Mouse (Mus musculus) heart, postnatal 0 days (tissue): ENCODE data around the gene Khdrbs1. TPM values are rescaled to one million over a fixed set of nuclear protein-coding genes. Genes with fewer than 3 reads are reported as not detected.
A peak's percentile ranks its signal among the peaks of the same experiment; 100 is the strongest.

Experiments used
- ATAC-seq: fragments of 200-750 bp; cut with Nextera tagmentation; 2 replicates; pipeline ENCODE4 v1.8.0; 2017; ENCODE audit warnings: low read depth, moderate number of reproducible peaks, moderate library complexity; ENCODE audit not compliant: insufficient read depth
- DNase-seq: peaks from one replicate; pipeline ENCODE4 v3.0.0-alpha.2; 2016; ENCODE audit warnings: low spot score
- H3K27ac ChIP-seq: fragments of 300-500 bp; sonication (generic); 2 replicates; pipeline ENCODE4 v1.5.1; 2014; ENCODE audit warnings: low read depth, mild to moderate bottlenecking
- H3K27me3 ChIP-seq: fragments of 300-500 bp; sonication (generic); 2 replicates; pipeline ENCODE4 v1.6.1; 2014; ENCODE audit warnings: low read length, mixed read lengths; ENCODE audit not compliant: control insufficient read depth, insufficient read depth
- H3K36me3 ChIP-seq: fragments of 300-500 bp; sonication (generic); replicated peaks from 2 replicates; pipeline ENCODE4 v1.6.1; 2014; ENCODE audit warnings: low read length, mixed read lengths; ENCODE audit not compliant: control insufficient read depth, insufficient read depth
- H3K4me1 ChIP-seq: fragments of 300-500 bp; sonication (generic); 2 replicates; pipeline ENCODE4 v1.6.1; 2014; ENCODE audit warnings: antibody characterized with exemption; ENCODE audit not compliant: control insufficient read depth, insufficient read depth
- H3K4me2 ChIP-seq: fragments of 300-500 bp; sonication (generic); 2 replicates; pipeline ENCODE4 v1.6.1; 2014; ENCODE audit warnings: low read depth, mild to moderate bottlenecking, low read length, moderate library complexity
- H3K4me3 ChIP-seq: fragments of 300-500 bp; sonication (generic); 2 replicates; pipeline ENCODE4 v1.5.1; 2014; ENCODE audit warnings: low read depth, low read length
- H3K9ac ChIP-seq: fragments of 300-500 bp; sonication (generic); replicated peaks from 2 replicates; pipeline ENCODE4 v1.6.1; 2014; ENCODE audit warnings: low read depth, low read length, mixed read lengths
- H3K9me3 ChIP-seq: fragments of 300-500 bp; sonication (generic); replicated peaks from 2 replicates; pipeline ENCODE4 v1.6.1; 2016; ENCODE audit warnings: low read length; ENCODE audit not compliant: control insufficient read depth
- CTCF ChIP-seq: IDR thresholded peaks from 2 replicates; pipeline ENCODE4 v1.5.1; 2016; ENCODE audit warnings: antibody characterized with exemption, control low read depth, low read depth
- EP300 ChIP-seq: IDR thresholded peaks from 2 replicates; pipeline ENCODE4 v1.6.1; 2016; ENCODE audit warnings: antibody characterized with exemption, low read depth
- WGBS: fragments of 180-500 bp; shearing (Covaris S2); extraction: QIAGEN DNeasy Blood & Tissue Kit; methylation state at CpG from one replicate; pipeline ENCODE4 v1.1.7; 2014; 5-methylcytosine and 5-hydroxymethylcytosine counted together
- polyA plus RNA-seq: library from polyadenylated mRNA; unstranded; fragments of >200 nt; fragmentation: Nextera tagmentation; extraction: Ambion mirVana; gene quantifications from 2 replicates; pipeline ENCODE4 v1.2.1, GENCODE M21; 2015
- total RNA-seq: library from RNA; depleted of rRNA; stranded (reverse); fragments of >200 nt; gene quantifications from 2 replicates; pipeline ENCODE4 v1.2.3, GENCODE M21; 2014; ENCODE audit warnings: low replicate concordance

Khdrbs1 gene
- total and polyA plus RNA-seq, 2 experiments from 2014 or later = 43.5 to 44.7 TPM

DNA sequence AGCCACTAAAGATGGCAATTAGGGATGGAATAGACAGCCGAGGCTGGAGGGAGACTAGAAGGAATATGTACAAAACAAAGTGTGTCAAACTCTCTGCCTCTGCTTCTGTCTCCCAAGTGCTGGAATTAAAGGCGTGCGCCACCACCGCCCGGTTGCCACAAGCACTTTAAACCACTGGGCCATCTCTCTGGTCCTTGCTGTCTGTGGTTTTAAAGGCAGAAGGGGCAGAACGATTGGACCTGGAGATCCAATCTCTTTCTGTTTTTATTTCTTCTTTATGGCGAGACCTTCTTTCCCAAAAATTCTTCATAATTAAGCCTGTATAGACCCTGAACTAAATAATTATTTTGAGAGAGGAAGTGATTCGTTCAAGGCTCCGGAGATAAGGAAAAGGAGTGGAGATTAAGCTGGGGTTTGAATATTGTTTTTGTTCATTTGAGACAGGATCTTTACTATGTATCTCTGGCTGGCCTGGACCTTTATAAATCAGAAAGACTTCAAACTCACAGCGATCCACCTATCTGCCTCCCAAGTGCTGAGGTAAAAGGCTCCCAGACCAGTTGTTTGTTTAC, 69.1 kb downstream of the Khdrbs1 start:
- Histone ChIP-seq H3K36me3 (peaks cover 13% of the 10 kb centered on the region), H3K9me3 (no peaks in the 10 kb centered on the region), H3K4me2 (peak overlapping the region; percentile 86), H3K27me3 (no peaks in the 10 kb centered on the region), H3K9ac (peak overlapping the region; percentile 97; the same call in 1 of the 2 replicates), H3K27ac (peak overlapping the region; percentile 97), H3K4me3 (peak overlapping the region; percentile 90), H3K4me1 (peaks cover 15% of the 10 kb centered on the region)
- ATAC-seq = no peak; the same call in 1 of the 2 replicates
- DNase-seq = no peak
- no peak for TF ChIP-seq EP300
- no peak for TF ChIP-seq CTCF
- WGBS = 2% methylated on average over 10 of the region's 10 CpGs

DNA sequence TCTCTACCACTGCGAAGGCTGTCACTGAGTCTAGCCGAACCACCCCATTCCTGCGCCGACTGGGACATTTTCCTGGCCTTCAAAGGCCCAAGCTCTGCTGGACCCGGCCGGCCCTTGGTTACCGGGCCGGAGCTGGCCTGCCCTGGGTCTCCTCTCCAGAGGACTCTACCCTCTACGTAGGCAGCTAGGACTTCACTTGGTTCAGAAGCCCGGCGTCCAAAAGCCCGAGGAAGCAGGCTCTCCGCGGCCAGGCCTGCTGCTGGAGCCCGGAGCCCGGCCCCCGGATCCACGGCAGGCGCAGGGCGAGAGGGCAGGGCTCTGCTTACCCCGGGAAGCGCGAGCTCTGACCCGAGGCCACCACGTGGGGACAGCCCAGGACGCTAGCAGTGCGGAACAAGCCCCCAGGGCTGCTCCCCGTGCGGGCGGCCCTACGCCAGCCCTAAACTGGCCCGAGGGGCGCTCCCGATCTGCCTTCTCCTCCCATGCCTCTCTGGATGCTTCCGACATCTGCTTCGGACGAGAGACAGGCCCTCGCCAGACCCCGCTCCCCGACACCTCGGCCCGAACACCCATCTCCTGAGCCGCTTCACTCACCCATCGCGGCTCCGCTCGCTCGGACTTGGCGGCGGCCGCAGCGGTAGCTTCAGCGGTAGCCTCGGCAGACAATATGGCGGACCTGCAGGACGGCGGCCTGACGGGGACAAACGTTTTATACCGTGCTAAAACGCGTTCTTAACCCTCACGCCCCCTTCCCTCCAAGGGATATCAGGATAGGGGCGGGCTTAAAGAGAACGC, 69.8 kb downstream of the Khdrbs1 start, which contains the start of gene Kpna6:
Gene Kpna6, minus strand, starts transcription at position 685 of the 795 bp plus-strand sequence.
- Histone ChIP-seq H3K9ac (peak within 1 kb of the TSS; percentile 97), H3K27ac (peak within 1 kb of the TSS; percentile 97), H3K9me3 (no peaks in the 10 kb centered on the region), H3K4me3 (peak within 1 kb of the TSS; percentile 90), H3K36me3 (peaks cover 16% of the 10 kb centered on the region), H3K27me3 (no peaks in the 10 kb centered on the region), H3K4me2 (peak within 1 kb of the TSS; percentile 86), H3K4me1 (peaks cover 15% of the 10 kb centered on the region)
- TF ChIP-seq EP300 = no peak; the same call in 1 of the 2 replicates
- no peak for TF ChIP-seq CTCF
- under 1% methylated on average over 61 of the region's 65 CpGs for WGBS
- ATAC-seq = peak; percentile 90
- peak; percentile 95 for DNase-seq

- peak overlapping the region; percentile 86 for H3K4me2 ChIP-seq
- H3K27ac ChIP-seq = peak overlapping the region; percentile 97
- H3K9me3 ChIP-seq = no peaks in the 10 kb centered on the region
- H3K4me3 ChIP-seq = peak overlapping the region; percentile 90
- 6% methylated on average over 12 of the region's 12 CpGs for WGBS
- peak overlapping the region; percentile 97 for H3K9ac ChIP-seq
- H3K36me3 ChIP-seq = peaks cover 12% of the 10 kb centered on the region
- H3K27me3 ChIP-seq = no peaks in the 10 kb centered on the region
- ATAC-seq = peak; percentile 64
- no peak for TF ChIP-seq EP300
- TF ChIP-seq CTCF = peak; percentile 74
- H3K4me1 ChIP-seq = peaks cover 15% of the 10 kb centered on the region
- DNase-seq = peak; percentile 63
These were observed 70.5 kb downstream of the Khdrbs1 start for GRCm38 (mm10) chr4:129671491-129672082.

DNA sequence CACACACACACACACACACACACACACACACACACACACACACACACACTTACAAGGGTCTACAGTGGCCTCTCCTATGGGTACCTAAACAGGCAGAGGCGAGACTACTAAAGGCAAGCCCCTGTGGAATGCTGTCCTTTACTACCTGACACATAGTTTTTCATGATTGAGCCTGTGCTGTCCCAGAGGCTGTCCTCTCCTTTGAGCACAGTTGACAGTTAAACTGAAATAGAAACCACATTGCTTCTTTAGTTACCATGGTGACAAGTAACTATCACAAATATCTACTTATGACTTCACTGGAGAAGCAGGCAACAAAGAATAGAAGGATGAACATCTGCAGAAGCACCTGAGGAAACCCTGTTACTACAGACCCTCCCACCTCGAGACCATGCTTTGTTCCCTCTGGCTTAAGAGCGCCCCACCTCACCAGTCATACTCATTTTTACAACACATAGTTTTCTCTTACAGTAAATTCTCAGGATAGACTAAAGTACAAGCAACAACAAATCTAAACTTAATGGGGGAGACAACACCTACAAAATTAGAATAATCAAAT, 79.8 kb downstream of the Khdrbs1 start:
- DNase-seq (no peak), ATAC-seq (no peak)
- H3K4me3 ChIP-seq = no peak overlapping the region
- H3K36me3 ChIP-seq = peaks cover 54% of the 10 kb centered on the region
- no peak overlapping the region for H3K27ac ChIP-seq
- no peaks in the 10 kb centered on the region for H3K27me3 ChIP-seq
- H3K4me2 ChIP-seq = no peak overlapping the region
- 79% methylated on average over 3 of the region's 3 CpGs for WGBS
- no peak overlapping the region for H3K9ac ChIP-seq
- no peaks in the 10 kb centered on the region for H3K9me3 ChIP-seq
- TF ChIP-seq EP300 (no peak), CTCF (no peak)
- H3K4me1 ChIP-seq = no peaks in the 10 kb centered on the region

GRCm38 (mm10) chr4:129661584-129661983, 80.5 kb downstream of the Khdrbs1 start:
- DNase-seq (no peak), ATAC-seq (no peak)
- no peak overlapping the region for H3K4me3 ChIP-seq
- TF ChIP-seq EP300 = no peak
- TF ChIP-seq CTCF = no peak
- no peaks in the 10 kb centered on the region for H3K9me3 ChIP-seq
- peaks cover 59% of the 10 kb centered on the region for H3K36me3 ChIP-seq
- H3K4me2 ChIP-seq = no peak overlapping the region
- no peak overlapping the region for H3K9ac ChIP-seq
- WGBS = 93% methylated on average over 3 of the region's 3 CpGs
- no peaks in the 10 kb centered on the region for H3K27me3 ChIP-seq
- H3K27ac ChIP-seq = no peak overlapping the region
- no peaks in the 10 kb centered on the region for H3K4me1 ChIP-seq
